Mouse (Mus musculus): ENCODE data around the gene Card9. TPM values are rescaled to one million over a fixed set of nuclear protein-coding genes. Genes with fewer than 3 reads are reported as not detected.

Gene Card9
- polyA plus RNA-seq, 1 experiment from 2014 or later, result 1.9 TPM

DNA sequence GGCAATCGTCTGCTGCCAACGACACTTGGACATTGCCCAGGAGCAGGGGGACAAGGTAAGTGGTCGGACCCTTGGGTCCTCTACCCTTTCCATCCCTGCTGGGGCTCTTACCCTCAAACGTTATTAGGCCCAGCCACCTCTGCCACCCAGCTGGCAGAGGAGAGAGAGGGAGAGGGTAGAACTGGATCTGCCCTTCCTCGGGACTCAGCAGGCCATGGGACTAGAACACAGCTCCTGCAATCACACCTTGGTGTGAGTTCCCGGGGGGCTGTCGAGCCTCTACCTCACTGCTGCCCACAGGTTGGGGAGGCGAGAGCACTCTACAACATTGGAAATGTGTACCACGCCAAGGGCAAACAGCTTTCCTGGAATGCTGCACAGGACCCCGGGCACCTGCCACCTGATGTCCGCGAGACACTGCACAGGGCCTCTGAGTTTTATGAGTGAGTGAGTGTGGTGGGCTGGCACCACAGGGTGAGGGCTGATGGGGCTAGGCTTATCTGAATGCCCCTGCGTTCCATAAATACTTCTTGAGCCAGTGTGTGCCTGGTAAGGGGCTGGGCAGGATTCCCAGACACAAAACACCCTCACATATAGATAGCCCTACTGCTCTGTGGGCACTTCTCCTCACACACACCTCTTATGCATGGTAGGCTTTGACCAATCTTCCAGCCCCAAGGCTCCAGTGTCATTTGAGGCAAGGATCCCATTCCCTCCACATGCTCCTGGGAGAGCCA, 37.0 kb downstream of the Card9 start:
- Histone ChIP-seq H3K4me1 (ENCODE audit: control insufficient read depth, insufficient read depth, low read depth, low read length) (peaks cover 24% of the 10 kb centered on the region), H3K9me3 (ENCODE audit: control insufficient read depth, low read length) (no peaks in the 10 kb centered on the region), H3K36me3 (ENCODE audit: control insufficient read depth, insufficient read depth, low read length) (peaks cover 50% of the 10 kb centered on the region), H3K9ac (ENCODE audit: low read depth, low read length) (no peak overlapping the region), H3K4me3 (ENCODE audit: low read length) (no peak overlapping the region), H3K27me3 (replicated peaks; ENCODE audit: control insufficient read depth, insufficient read depth, low read length) (no peaks in the 10 kb centered on the region), H3K4me2 (ENCODE audit: low read length) (no peak overlapping the region), H3K27ac (ENCODE audit: low read depth, low read length) (no peak overlapping the region)
- ATAC-seq, result no peak
- 95% methylated on average over 13 of the region's 13 CpGs for WGBS

DNA sequence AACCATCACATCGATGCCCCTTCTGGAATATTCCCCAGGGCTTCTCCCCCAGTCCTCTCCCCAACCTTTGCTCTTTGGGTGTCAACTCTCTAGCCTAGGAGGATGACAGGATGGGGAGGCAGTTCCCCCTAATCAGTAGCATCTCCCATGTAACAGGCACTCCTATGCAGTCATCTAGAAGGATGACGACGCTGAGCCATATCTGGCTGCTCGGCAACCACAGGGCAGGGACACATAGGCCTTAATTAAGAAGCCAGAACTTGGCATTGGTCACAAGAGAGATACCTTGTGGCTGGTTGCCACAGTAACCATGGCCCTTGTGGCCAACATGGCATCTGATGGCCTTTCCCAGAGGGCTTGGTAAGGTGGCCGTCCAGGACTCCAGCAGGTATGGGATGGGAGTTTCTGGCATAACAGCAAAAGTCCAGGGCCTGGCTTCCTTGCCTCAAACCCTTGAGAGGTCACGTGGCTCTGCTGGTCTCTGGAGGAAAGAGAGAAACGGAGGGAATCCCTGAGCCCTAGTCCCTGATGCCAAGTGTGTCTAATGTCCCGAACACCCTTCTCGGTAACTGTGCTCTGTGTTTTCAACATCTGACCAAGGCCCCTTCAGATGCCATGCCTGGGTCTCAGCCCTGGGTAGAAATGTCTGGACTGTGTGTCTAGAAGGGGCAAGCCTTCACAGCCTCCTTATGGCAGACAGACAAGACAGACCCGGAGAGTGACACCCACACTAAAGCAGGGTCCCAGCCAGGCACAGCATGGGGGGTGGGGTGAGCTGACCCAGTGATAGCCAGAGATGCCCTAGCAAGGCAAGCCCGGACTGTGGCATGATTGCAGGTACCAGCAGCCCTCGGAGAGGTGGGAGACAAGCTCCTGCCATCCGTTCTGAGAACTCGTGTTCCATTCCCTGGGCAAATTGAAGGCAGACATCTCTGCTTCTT, 40.2 kb downstream of the Card9 start:
- no peak overlapping the region for H3K4me3 ChIP-seq (ENCODE audit: low read length)
- H3K9me3 ChIP-seq (ENCODE audit: control insufficient read depth, low read length), result no peaks in the 10 kb centered on the region
- H3K9ac ChIP-seq (ENCODE audit: low read depth, low read length), result peak overlapping the region; percentile 19; the same call in 1 of the 2 replicates
- no peak overlapping the region for H3K27ac ChIP-seq (ENCODE audit: low read depth, low read length)
- 78% methylated on average over 14 of the region's 14 CpGs for WGBS
- H3K4me2 ChIP-seq (ENCODE audit: low read length), result no peak overlapping the region
- H3K4me1 ChIP-seq (ENCODE audit: control insufficient read depth, insufficient read depth, low read depth, low read length), result peaks cover 50% of the 10 kb centered on the region
- H3K36me3 ChIP-seq (ENCODE audit: control insufficient read depth, insufficient read depth, low read length), result peaks cover 26% of the 10 kb centered on the region
- no peaks in the 10 kb centered on the region for H3K27me3 ChIP-seq (replicated peaks; ENCODE audit: control insufficient read depth, insufficient read depth, low read length)
- ATAC-seq, result no peak

DNA sequence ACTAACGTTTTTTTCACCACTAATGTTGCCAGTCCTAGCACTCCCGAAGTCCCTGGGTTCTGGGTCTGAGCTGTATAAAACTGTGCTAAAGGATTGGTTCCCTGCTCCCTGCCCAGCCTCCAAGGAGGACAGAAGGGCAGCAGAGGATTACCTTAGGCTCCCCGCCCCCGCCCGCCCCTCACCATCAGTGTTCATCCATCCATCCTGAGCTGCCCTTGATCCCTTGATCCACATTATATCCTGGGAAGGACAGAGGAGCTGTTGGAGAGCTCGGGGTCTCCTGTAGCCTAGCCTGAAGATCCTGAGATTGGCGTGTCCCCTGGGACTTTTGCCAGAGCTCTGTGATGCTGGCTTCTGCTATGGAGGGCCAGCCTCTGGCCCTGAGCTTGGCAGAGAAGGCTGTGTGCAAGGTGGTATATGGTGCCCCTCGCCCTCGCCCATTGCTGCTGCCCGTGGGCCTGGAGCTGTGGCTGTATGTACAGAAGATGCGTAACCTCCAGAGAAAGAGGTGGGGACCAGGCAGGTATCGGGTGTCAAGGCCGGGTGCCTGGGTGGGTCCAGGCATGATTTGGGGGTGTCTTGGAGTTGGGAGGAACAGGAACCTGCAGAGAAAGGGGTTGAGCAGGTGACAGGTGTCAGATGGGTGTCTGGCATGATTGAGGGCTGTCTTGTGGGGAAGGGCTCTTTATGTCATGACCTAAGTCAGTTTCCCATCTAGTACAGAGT, 41.0 kb downstream of the Card9 start:
- H3K27ac ChIP-seq (ENCODE audit: low read depth, low read length), result no peak overlapping the region
- no peak overlapping the region for H3K4me3 ChIP-seq (ENCODE audit: low read length)
- ATAC-seq, result no peak
- H3K9ac ChIP-seq (ENCODE audit: low read depth, low read length), result no peak overlapping the region
- H3K4me2 ChIP-seq (ENCODE audit: low read length), result no peak overlapping the region; the same call in 1 of the 2 replicates
- H3K4me1 ChIP-seq (ENCODE audit: control insufficient read depth, insufficient read depth, low read depth, low read length), result peaks cover 50% of the 10 kb centered on the region
- 87% methylated on average over 13 of the region's 13 CpGs for WGBS
- H3K27me3 ChIP-seq (replicated peaks; ENCODE audit: control insufficient read depth, insufficient read depth, low read length), result no peaks in the 10 kb centered on the region
- peaks cover 19% of the 10 kb centered on the region for H3K36me3 ChIP-seq (ENCODE audit: control insufficient read depth, insufficient read depth, low read length)
- H3K9me3 ChIP-seq (ENCODE audit: control insufficient read depth, low read length), result no peaks in the 10 kb centered on the region

- 90% methylated on average over 9 of the region's 9 CpGs for WGBS
- no peaks in the 10 kb centered on the region for H3K9me3 ChIP-seq (ENCODE audit: control insufficient read depth, low read length)
- no peak overlapping the region for H3K4me3 ChIP-seq (ENCODE audit: low read length)
- H3K27me3 ChIP-seq (replicated peaks; ENCODE audit: control insufficient read depth, insufficient read depth, low read length), result no peaks in the 10 kb centered on the region
- H3K4me1 ChIP-seq (ENCODE audit: control insufficient read depth, insufficient read depth, low read depth, low read length), result peaks cover 50% of the 10 kb centered on the region
- H3K36me3 ChIP-seq (ENCODE audit: control insufficient read depth, insufficient read depth, low read length), result peaks cover 14% of the 10 kb centered on the region
- H3K9ac ChIP-seq (ENCODE audit: low read depth, low read length), result no peak overlapping the region
- no peak overlapping the region; the same call in 1 of the 2 replicates for H3K4me2 ChIP-seq (ENCODE audit: low read length)
- no peak for ATAC-seq
- no peak overlapping the region for H3K27ac ChIP-seq (ENCODE audit: low read depth, low read length)
These were observed 41.6 kb downstream of the Card9 start for GRCm38 (mm10) chr2:26319109-26319508.

- Histone ChIP-seq H3K4me3 (ENCODE audit: low read length) (no peak overlapping the region), H3K27me3 (replicated peaks; ENCODE audit: control insufficient read depth, insufficient read depth, low read length) (no peaks in the 10 kb centered on the region), H3K27ac (ENCODE audit: low read depth, low read length) (no peak overlapping the region), H3K4me2 (ENCODE audit: low read length) (peak overlapping the region; percentile 95), H3K4me1 (ENCODE audit: control insufficient read depth, insufficient read depth, low read depth, low read length) (peaks cover 50% of the 10 kb centered on the region), H3K9me3 (ENCODE audit: control insufficient read depth, low read length) (no peaks in the 10 kb centered on the region), H3K36me3 (ENCODE audit: control insufficient read depth, insufficient read depth, low read length) (peaks cover 4% of the 10 kb centered on the region), H3K9ac (ENCODE audit: low read depth, low read length) (peak overlapping the region; percentile 43)
- WGBS, result 83% methylated on average over 3 of the region's 3 CpGs
- no peak for ATAC-seq
These were observed 42.6 kb downstream of the Card9 start for GRCm38 (mm10) chr2:26317991-26318672.

- ATAC-seq, result no peak
- Histone ChIP-seq H3K9ac (ENCODE audit: low read depth, low read length) (peak overlapping the region; percentile 96), H3K4me2 (ENCODE audit: low read length) (peak overlapping the region; percentile 95), H3K27ac (ENCODE audit: low read depth, low read length) (peak overlapping the region; percentile 99), H3K27me3 (replicated peaks; ENCODE audit: control insufficient read depth, insufficient read depth, low read length) (no peaks in the 10 kb centered on the region), H3K4me1 (ENCODE audit: control insufficient read depth, insufficient read depth, low read depth, low read length) (peaks cover 50% of the 10 kb centered on the region), H3K9me3 (ENCODE audit: control insufficient read depth, low read length) (no peaks in the 10 kb centered on the region), H3K4me3 (ENCODE audit: low read length) (peak overlapping the region; percentile 93), H3K36me3 (ENCODE audit: control insufficient read depth, insufficient read depth, low read length) (no peaks in the 10 kb centered on the region)
- WGBS, result 68% methylated on average over 3 of the region's 3 CpGs
These were observed 43.3 kb downstream of the Card9 start for GRCm38 (mm10) chr2:26317371-26317770.

GRCm38 (mm10) chr2:26316576-26317246, 44.0 kb downstream of the Card9 start:
- Histone ChIP-seq H3K27me3 (replicated peaks; ENCODE audit: control insufficient read depth, insufficient read depth, low read length) (no peaks in the 10 kb centered on the region), H3K4me3 (ENCODE audit: low read length) (peak overlapping the region; percentile 93), H3K4me2 (ENCODE audit: low read length) (peak overlapping the region; percentile 95), H3K9me3 (ENCODE audit: control insufficient read depth, low read length) (no peaks in the 10 kb centered on the region), H3K9ac (ENCODE audit: low read depth, low read length) (peak overlapping the region; percentile 96), H3K27ac (ENCODE audit: low read depth, low read length) (peak overlapping the region; percentile 99), H3K4me1 (ENCODE audit: control insufficient read depth, insufficient read depth, low read depth, low read length) (peaks cover 50% of the 10 kb centered on the region), H3K36me3 (ENCODE audit: control insufficient read depth, insufficient read depth, low read length) (no peaks in the 10 kb centered on the region)
- WGBS, result 36% methylated on average over 9 of the region's 9 CpGs
- no peak for ATAC-seq

GRCm38 (mm10) chr2:26315925-26316311, 44.8 kb downstream of the Card9 start:
- Histone ChIP-seq H3K4me2 (ENCODE audit: low read length) (peak overlapping the region; percentile 95), H3K9ac (ENCODE audit: low read depth, low read length) (peak overlapping the region; percentile 96), H3K27ac (ENCODE audit: low read depth, low read length) (peak overlapping the region; percentile 99), H3K36me3 (ENCODE audit: control insufficient read depth, insufficient read depth, low read length) (no peaks in the 10 kb centered on the region), H3K9me3 (ENCODE audit: control insufficient read depth, low read length) (no peaks in the 10 kb centered on the region), H3K27me3 (replicated peaks; ENCODE audit: control insufficient read depth, insufficient read depth, low read length) (no peaks in the 10 kb centered on the region), H3K4me1 (ENCODE audit: control insufficient read depth, insufficient read depth, low read depth, low read length) (peaks cover 47% of the 10 kb centered on the region), H3K4me3 (ENCODE audit: low read length) (peak overlapping the region; percentile 93)
- WGBS, result 0% methylated on average over 10 of the region's 11 CpGs
- ATAC-seq, result peak; percentile 24
